Mouse (Mus musculus) lung, postnatal 0 days (tissue): ENCODE measurements around the gene Slc1a7.

Experiments used
- CTCF ChIP-seq: IDR thresholded peaks from 2 replicates; pipeline ENCODE4 v1.5.1; 2016; ENCODE audit warnings: antibody characterized with exemption, mild to moderate bottlenecking
- EP300 ChIP-seq: IDR thresholded peaks from 2 replicates; pipeline ENCODE4 v1.6.1; 2016; ENCODE audit warnings: antibody characterized with exemption, mild to moderate bottlenecking, control low read depth

DNA sequence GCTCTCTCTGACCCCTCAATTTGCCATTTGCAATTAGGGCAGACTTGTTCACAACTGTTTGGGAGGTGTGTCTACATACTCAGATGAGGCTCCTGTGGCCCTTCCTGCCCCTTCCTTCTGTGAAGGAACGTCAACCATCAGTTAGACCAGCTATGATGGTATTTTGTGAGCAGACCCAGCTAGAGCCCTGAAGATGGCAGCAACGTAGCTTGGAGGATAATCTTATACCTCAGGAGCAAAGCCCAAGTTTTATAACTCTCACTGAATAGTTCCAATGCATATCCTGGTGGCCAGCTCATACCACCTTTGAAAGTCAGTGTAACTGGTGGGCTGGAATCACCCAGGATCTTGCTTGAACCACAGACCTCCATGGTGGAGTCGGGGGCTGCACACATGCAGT is 36.7 kb upstream of the Slc1a7 start:
- peak; percentile 32 for TF ChIP-seq CTCF
- TF ChIP-seq EP300 = no peak
